Mouse (Mus musculus): ENCODE measurements around the gene Mmgt1. TPM values are rescaled to one million over a fixed set of nuclear protein-coding genes. Genes with fewer than 3 reads are reported as not detected.

The Mmgt1 gene
- polyA plus RNA-seq, 1 experiment from 2014 or later: 60.7 TPM

- Histone ChIP-seq H3K27ac (ENCODE audit: low read length) (no peak overlapping the region), H3K36me3 (ENCODE audit: control insufficient read depth, insufficient read depth, low read length) (no peaks in the 10 kb centered on the region), H3K9ac (ENCODE audit: low read depth, low read length) (no peak overlapping the region), H3K27me3 (ENCODE audit: control insufficient read depth, insufficient read depth, low read depth, low read length) (no peaks in the 10 kb centered on the region), H3K9me3 (replicated peaks; ENCODE audit: control insufficient read depth, low read length, poor library complexity, severe bottlenecking) (no peaks in the 10 kb centered on the region), H3K4me2 (ENCODE audit: low read length) (no peak overlapping the region), H3K4me3 (ENCODE audit: low read depth, low read length) (no peak overlapping the region), H3K4me1 (ENCODE audit: control insufficient read depth, insufficient read depth, low read length) (no peaks in the 10 kb centered on the region)
- 76% methylated on average over 2 of the region's 2 CpGs for WGBS
- ATAC-seq: no peak
These were observed 8.7 kb upstream of the Mmgt1 start for GRCm38 (mm10) chrX:56606536-56606935.

GRCm38 (mm10) chrX:56597219-56597886 is 516 bp downstream of the Mmgt1 start:
- Histone ChIP-seq H3K36me3 (ENCODE audit: control insufficient read depth, insufficient read depth, low read length) (no peaks in the 10 kb centered on the region), H3K9me3 (replicated peaks; ENCODE audit: control insufficient read depth, low read length, poor library complexity, severe bottlenecking) (no peaks in the 10 kb centered on the region), H3K27ac (ENCODE audit: low read length) (peak overlapping the region; percentile 84), H3K4me1 (ENCODE audit: control insufficient read depth, insufficient read depth, low read length) (peaks cover 8% of the 10 kb centered on the region), H3K27me3 (ENCODE audit: control insufficient read depth, insufficient read depth, low read depth, low read length) (no peaks in the 10 kb centered on the region), H3K4me3 (ENCODE audit: low read depth, low read length) (peak overlapping the region; percentile 62), H3K4me2 (ENCODE audit: low read length) (peak overlapping the region; percentile 56), H3K9ac (ENCODE audit: low read depth, low read length) (peak overlapping the region; percentile 78)
- ATAC-seq: peak; percentile 84
- WGBS: 20% methylated on average over 25 of the region's 25 CpGs

- Histone ChIP-seq H3K4me2 (ENCODE audit: low read length) (no peak overlapping the region), H3K27ac (ENCODE audit: low read length) (no peak overlapping the region), H3K27me3 (ENCODE audit: control insufficient read depth, insufficient read depth, low read depth, low read length) (no peaks in the 10 kb centered on the region), H3K4me3 (ENCODE audit: low read depth, low read length) (no peak overlapping the region), H3K9ac (ENCODE audit: low read depth, low read length) (no peak overlapping the region), H3K9me3 (replicated peaks; ENCODE audit: control insufficient read depth, low read length, poor library complexity, severe bottlenecking) (no peaks in the 10 kb centered on the region), H3K36me3 (ENCODE audit: control insufficient read depth, insufficient read depth, low read length) (no peaks in the 10 kb centered on the region), H3K4me1 (ENCODE audit: control insufficient read depth, insufficient read depth, low read length) (no peaks in the 10 kb centered on the region)
- 66% methylated on average over 2 of the region's 2 CpGs for WGBS
- ATAC-seq: no peak
These were observed 19.7 kb downstream of the Mmgt1 start for GRCm38 (mm10) chrX:56578200-56578599.

- no peaks in the 10 kb centered on the region for H3K9me3 ChIP-seq (replicated peaks; ENCODE audit: control insufficient read depth, low read length, poor library complexity, severe bottlenecking)
- no peak overlapping the region for H3K4me3 ChIP-seq (ENCODE audit: low read depth, low read length)
- 23% methylated on average over 6 of the region's 6 CpGs for WGBS
- H3K9ac ChIP-seq (ENCODE audit: low read depth, low read length): no peak overlapping the region
- no peak overlapping the region for H3K4me2 ChIP-seq (ENCODE audit: low read length)
- no peaks in the 10 kb centered on the region for H3K4me1 ChIP-seq (ENCODE audit: control insufficient read depth, insufficient read depth, low read length)
- ATAC-seq: no peak
- no peaks in the 10 kb centered on the region for H3K27me3 ChIP-seq (ENCODE audit: control insufficient read depth, insufficient read depth, low read depth, low read length)
- H3K27ac ChIP-seq (ENCODE audit: low read length): no peak overlapping the region
- H3K36me3 ChIP-seq (ENCODE audit: control insufficient read depth, insufficient read depth, low read length): no peaks in the 10 kb centered on the region
These were observed 25.4 kb downstream of the Mmgt1 start for GRCm38 (mm10) chrX:56572465-56572864.

GRCm38 (mm10) chrX:56553584-56553983 is 44.3 kb downstream of the Mmgt1 start:
- Histone ChIP-seq H3K4me1 (ENCODE audit: control insufficient read depth, insufficient read depth, low read length) (no peaks in the 10 kb centered on the region), H3K4me3 (ENCODE audit: low read depth, low read length) (no peak overlapping the region), H3K9me3 (replicated peaks; ENCODE audit: control insufficient read depth, low read length, poor library complexity, severe bottlenecking) (no peaks in the 10 kb centered on the region), H3K4me2 (ENCODE audit: low read length) (no peak overlapping the region), H3K36me3 (ENCODE audit: control insufficient read depth, insufficient read depth, low read length) (no peaks in the 10 kb centered on the region), H3K27me3 (ENCODE audit: control insufficient read depth, insufficient read depth, low read depth, low read length) (no peaks in the 10 kb centered on the region), H3K9ac (ENCODE audit: low read depth, low read length) (no peak overlapping the region), H3K27ac (ENCODE audit: low read length) (no peak overlapping the region)
- 76% methylated on average over 3 of the region's 3 CpGs for WGBS
- no peak for ATAC-seq

- Histone ChIP-seq H3K4me3 (ENCODE audit: low read depth, low read length) (no peak within 1 kb of the TSS), H3K27ac (ENCODE audit: low read length) (no peak within 1 kb of the TSS), H3K9ac (ENCODE audit: low read depth, low read length) (no peak within 1 kb of the TSS), H3K4me1 (ENCODE audit: control insufficient read depth, insufficient read depth, low read length) (no peaks in the 10 kb centered on the region), H3K27me3 (ENCODE audit: control insufficient read depth, insufficient read depth, low read depth, low read length) (no peaks in the 10 kb centered on the region), H3K36me3 (ENCODE audit: control insufficient read depth, insufficient read depth, low read length) (no peaks in the 10 kb centered on the region), H3K4me2 (ENCODE audit: low read length) (no peak within 1 kb of the TSS), H3K9me3 (replicated peaks; ENCODE audit: control insufficient read depth, low read length, poor library complexity, severe bottlenecking) (no peaks in the 10 kb centered on the region)
- no peak for ATAC-seq
- 91% methylated on average over 7 of the region's 7 CpGs for WGBS
These were observed 48.4 kb downstream of the Mmgt1 start, which contains the start of gene Gm648 for GRCm38 (mm10) chrX:56549506-56549905. Gene Gm648 (minus strand): TSS chrX:56549606.

GRCm38 (mm10) chrX:56537162-56537561 is 60.7 kb downstream of the Mmgt1 start:
- no peak overlapping the region for H3K4me2 ChIP-seq (ENCODE audit: low read length)
- WGBS: 49% methylated on average over 4 of the region's 4 CpGs
- no peaks in the 10 kb centered on the region for H3K9me3 ChIP-seq (replicated peaks; ENCODE audit: control insufficient read depth, low read length, poor library complexity, severe bottlenecking)
- H3K36me3 ChIP-seq (ENCODE audit: control insufficient read depth, insufficient read depth, low read length): no peaks in the 10 kb centered on the region
- no peaks in the 10 kb centered on the region for H3K27me3 ChIP-seq (ENCODE audit: control insufficient read depth, insufficient read depth, low read depth, low read length)
- no peak overlapping the region for H3K9ac ChIP-seq (ENCODE audit: low read depth, low read length)
- no peak overlapping the region for H3K27ac ChIP-seq (ENCODE audit: low read length)
- no peaks in the 10 kb centered on the region for H3K4me1 ChIP-seq (ENCODE audit: control insufficient read depth, insufficient read depth, low read length)
- no peak overlapping the region for H3K4me3 ChIP-seq (ENCODE audit: low read depth, low read length)
- peak; percentile 62; the same call in 1 of the 2 replicates for ATAC-seq

Small RNAs within 50 kb of the gene (microRNA-seq; reads per million reads assigned to microRNA genes)
- gene Mir5116: not detected

Other genes starting within 250 kb of the Mmgt1 start
- 39.4 and 46.0 TPM in 2 replicates for gene Smim10l2a, start 223.5 kb downstream of the Mmgt1 start, polyA plus RNA-seq (2015; fragmentation: Nextera tagmentation; extraction: Ambion mirVana)
- not detected in 2 replicates for gene Gm2174, start 150.1 kb downstream of the Mmgt1 start, polyA plus RNA-seq (2015; fragmentation: Nextera tagmentation; extraction: Ambion mirVana)
- 18.2 and 18.3 TPM in 2 replicates for gene Ints6l, start 143.2 kb downstream of the Mmgt1 start, polyA plus RNA-seq (2015; fragmentation: Nextera tagmentation; extraction: Ambion mirVana)
- not detected in 2 replicates for gene Gm10477, start 73.3 kb downstream of the Mmgt1 start, polyA plus RNA-seq (2015; fragmentation: Nextera tagmentation; extraction: Ambion mirVana)
- not detected in 2 replicates for gene Gm648, start 48.5 kb downstream of the Mmgt1 start, polyA plus RNA-seq (2015; fragmentation: Nextera tagmentation; extraction: Ambion mirVana)
- gene Slc9a6, start 11.7 kb upstream of the Mmgt1 start, polyA plus RNA-seq (2015; fragmentation: Nextera tagmentation; extraction: Ambion mirVana): 82.5 and 84.0 TPM in 2 replicates
- 190 and 207 TPM in 2 replicates for gene Fhl1, start 133.7 kb upstream of the Mmgt1 start, polyA plus RNA-seq (2015; fragmentation: Nextera tagmentation; extraction: Ambion mirVana)
- 0.35 and 0.44 TPM in 2 replicates for gene Map7d3, start 224.3 kb upstream of the Mmgt1 start, polyA plus RNA-seq (2015; fragmentation: Nextera tagmentation; extraction: Ambion mirVana)

All from midbrain, embryonic 16.5 days (tissue).